Mouse (Mus musculus): Measurements from ENCODE around the gene Cd300e. TPM values are rescaled to one million over a fixed set of nuclear protein-coding genes. Genes with fewer than 3 reads are reported as not detected.

The Cd300e gene
- polyA plus RNA-seq (2017; shearing (Covaris generic)), result 0.51 TPM

GRCm38 (mm10) chr11:115062077-115062476 lies at the start of gene Cd300e:
Cd300e (minus strand) TSS chr11:115062177.

GRCm38 (mm10) chr11:115091362-115091901 lies 29.5 kb upstream of the Cd300e start, which contains the start of gene Rab37:
Rab37 (plus strand) TSS chr11:115091431.

GRCm38 (mm10) chr11:115048259-115048658 lies 13.7 kb downstream of the Cd300e start, which contains the start of gene Cd300ld3:
Cd300ld3 (minus strand) TSS chr11:115048409.

GRCm38 (mm10) chr11:115037669-115038068 lies 24.3 kb downstream of the Cd300e start, which contains the start of gene Cd300ld5:
Cd300ld5 (minus strand) TSS chr11:115037769.

GRCm38 (mm10) chr11:115026912-115027311 lies 35.1 kb downstream of the Cd300e start, which contains the start of gene Cd300ld4:
Cd300ld4 (minus strand) TSS chr11:115027012.

GRCm38 (mm10) chr11:115016093-115016492 lies 45.9 kb downstream of the Cd300e start, which contains the start of gene Cd300ld2:
Cd300ld2 (minus strand) TSS chr11:115016193.

Other genes with a start within 250 kb of the Cd300e start
- gene Gprc5c, start 211.0 kb downstream of the Cd300e start, polyA plus RNA-seq (2017; shearing (Covaris generic)), result 0.10 TPM
- 0.62 TPM for gene Cd300a, start 172.1 kb downstream of the Cd300e start, polyA plus RNA-seq (2017; shearing (Covaris generic))
- gene Cd300lb, start 127.8 kb downstream of the Cd300e start, polyA plus RNA-seq (2017; shearing (Covaris generic)), result 0.13 TPM
- gene Cd300c, start 93.0 kb downstream of the Cd300e start, polyA plus RNA-seq (2017; shearing (Covaris generic)), result 0.42 TPM
- gene Cd300ld, start 72.3 kb downstream of the Cd300e start, polyA plus RNA-seq (2017; shearing (Covaris generic)), result not detected
- 1.6 TPM for gene Cd300c2, start 60.3 kb downstream of the Cd300e start, polyA plus RNA-seq (2017; shearing (Covaris generic))
- not detected for gene Cd300ld2, start 46.0 kb downstream of the Cd300e start, polyA plus RNA-seq (2017; shearing (Covaris generic))
- not detected for gene Cd300ld4, start 35.2 kb downstream of the Cd300e start, polyA plus RNA-seq (2017; shearing (Covaris generic))
- not detected for gene Cd300ld5, start 24.4 kb downstream of the Cd300e start, polyA plus RNA-seq (2017; shearing (Covaris generic))
- gene Cd300ld3, start 13.8 kb downstream of the Cd300e start, polyA plus RNA-seq (2017; shearing (Covaris generic)), result not detected
- gene Rab37, start 29.3 kb upstream of the Cd300e start, polyA plus RNA-seq (2017; shearing (Covaris generic)), result 198 TPM
- 0.75 TPM for gene Cd300lf, start 71.8 kb upstream of the Cd300e start, polyA plus RNA-seq (2017; shearing (Covaris generic))
- gene Slc9a3r1, start 101.2 kb upstream of the Cd300e start, polyA plus RNA-seq (2017; shearing (Covaris generic)), result 578 TPM
- gene Tmem104, start 125.3 kb upstream of the Cd300e start, polyA plus RNA-seq (2017; shearing (Covaris generic)), result 18.5 TPM
- 17.9 TPM for gene Nat9, start 125.7 kb upstream of the Cd300e start, polyA plus RNA-seq (2017; shearing (Covaris generic))
- not detected for gene Grin2c, start 205.1 kb upstream of the Cd300e start, polyA plus RNA-seq (2017; shearing (Covaris generic))
- gene Fdxr, start 214.9 kb upstream of the Cd300e start, polyA plus RNA-seq (2017; shearing (Covaris generic)), result 37.9 TPM
- gene Fads6, start 235.5 kb upstream of the Cd300e start, polyA plus RNA-seq (2017; shearing (Covaris generic)), result 1.2 TPM
- not detected for gene Otop2, start 245.0 kb upstream of the Cd300e start, polyA plus RNA-seq (2017; shearing (Covaris generic))